ENCODE assay signal across 8 mouse cellular contexts in the genomic region with DNA sequence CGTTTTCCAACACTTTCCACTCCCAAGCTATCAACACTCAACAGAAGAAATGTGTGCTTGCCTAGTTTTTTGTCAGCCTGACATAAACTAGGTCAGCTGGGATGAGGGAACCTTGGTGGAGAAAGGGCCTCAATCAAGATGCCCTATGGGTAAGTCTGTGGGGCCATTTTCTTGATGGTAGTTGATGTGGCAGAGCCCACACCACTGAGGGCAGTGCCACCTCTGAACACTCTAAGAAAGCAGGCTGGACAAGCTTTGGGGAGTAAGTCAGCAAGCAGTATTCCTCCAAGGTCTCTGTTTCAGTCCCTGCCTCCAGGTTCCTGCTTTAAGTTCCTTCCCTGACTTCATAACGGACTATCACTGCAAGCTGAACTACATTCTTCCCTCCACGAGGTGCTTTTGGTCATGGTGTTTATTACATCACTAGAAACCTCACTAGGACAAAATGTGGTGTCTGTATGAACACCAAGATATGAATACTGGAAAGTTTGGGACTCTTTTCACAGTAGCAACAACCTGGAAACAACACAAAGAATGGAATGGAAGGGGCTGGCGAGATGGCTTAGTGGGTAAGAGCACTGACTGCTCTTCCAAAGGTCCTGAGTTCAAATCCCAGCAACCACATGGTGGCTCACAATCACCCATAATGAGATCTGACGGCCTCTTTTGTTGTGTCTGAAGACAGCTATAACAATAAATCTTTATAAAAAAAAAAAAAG. TPM values are rescaled to one million over a fixed set of nuclear protein-coding genes. Genes with fewer than 3 reads are reported as not detected.
DNase-seq lines count a peak whose midpoint lies in the region; ATAC-seq lines count a peak whose summit lies in the region.

No protein-coding gene starts in this region.

- peak overlapping the region; percentile 74 for H3K9ac ChIP-seq in lung, embryonic 15.5 days
- H3K9ac ChIP-seq in forebrain, embryonic 12.5 days: no peak overlapping the region
- peak overlapping the region; percentile 93 for H3K9ac ChIP-seq in limb, embryonic 13.5 days
- no peak overlapping the region for H3K9ac ChIP-seq in stomach, embryonic 14.5 days (replicated peaks; ENCODE audit: low read depth, low read length)

- DNase-seq in lung, postnatal 36 days: no peak
- DNase-seq in urinary bladder, postnatal 36 days (ENCODE audit: low spot score in 2 of 2): no peak
- no peak for DNase-seq in urinary bladder, postnatal 4 days (ENCODE audit: low spot score in 2 of 2)
- no peak for DNase-seq in kidney, postnatal 10 days

- H3K4me3 ChIP-seq in lung, embryonic 15.5 days: peak overlapping the region; percentile 71
- peak overlapping the region; percentile 81 for H3K4me3 ChIP-seq in forebrain, embryonic 12.5 days (replicated peaks)
- peak overlapping the region; percentile 76 for H3K4me3 ChIP-seq in limb, embryonic 13.5 days
- H3K4me3 ChIP-seq in stomach, embryonic 14.5 days (ENCODE audit: low read depth, low read length): peak overlapping the region; percentile 71

- no peak for ATAC-seq in lung, embryonic 15.5 days (ENCODE audit: borderline replicate concordance, extremely low read depth, low FRiP score, low TSS enrichment)
- no peak for ATAC-seq in forebrain, embryonic 12.5 days (ENCODE audit: low FRiP score)
- no peak for ATAC-seq in limb, embryonic 13.5 days (ENCODE audit: low FRiP score, low read depth)
- ATAC-seq in stomach, embryonic 14.5 days (ENCODE audit: insufficient number of reproducible peaks, insufficient read depth, low FRiP score, low read depth): no peak

- H3K27me3 ChIP-seq in lung, embryonic 15.5 days: no peaks in the 10 kb centered on the region
- no peaks in the 10 kb centered on the region for H3K27me3 ChIP-seq in forebrain, embryonic 12.5 days
- no peaks in the 10 kb centered on the region for H3K27me3 ChIP-seq in limb, embryonic 13.5 days
- no peaks in the 10 kb centered on the region for H3K27me3 ChIP-seq in stomach, embryonic 14.5 days (ENCODE audit: control insufficient read depth, insufficient read depth, low read length)

- peak overlapping the region; percentile 86 for H3K4me2 ChIP-seq in lung, embryonic 15.5 days
- peak overlapping the region; percentile 67 for H3K4me2 ChIP-seq in forebrain, embryonic 12.5 days
- H3K4me2 ChIP-seq in limb, embryonic 13.5 days (replicated peaks): peak overlapping the region; percentile 92
- H3K4me2 ChIP-seq in stomach, embryonic 14.5 days (replicated peaks; ENCODE audit: low read depth, low read length): peak overlapping the region; percentile 74

- H3K9me3 ChIP-seq in lung, embryonic 15.5 days: no peaks in the 10 kb centered on the region
- H3K9me3 ChIP-seq in forebrain, embryonic 12.5 days: no peaks in the 10 kb centered on the region
- H3K9me3 ChIP-seq in limb, embryonic 13.5 days: no peaks in the 10 kb centered on the region
- no peaks in the 10 kb centered on the region for H3K9me3 ChIP-seq in stomach, embryonic 14.5 days (ENCODE audit: control insufficient read depth, low read depth, low read length)

- H3K4me1 ChIP-seq in lung, embryonic 15.5 days: peaks cover 46% of the 10 kb centered on the region
- peaks cover 41% of the 10 kb centered on the region for H3K4me1 ChIP-seq in forebrain, embryonic 12.5 days
- H3K4me1 ChIP-seq in limb, embryonic 13.5 days: peaks cover 55% of the 10 kb centered on the region
- peaks cover 24% of the 10 kb centered on the region for H3K4me1 ChIP-seq in stomach, embryonic 14.5 days (ENCODE audit: control insufficient read depth, insufficient read depth, low read length)

- H3K27ac ChIP-seq in lung, embryonic 15.5 days: peak overlapping the region; percentile 99
- H3K27ac ChIP-seq in forebrain, embryonic 12.5 days: peak overlapping the region; percentile 97
- peak overlapping the region; percentile 99 for H3K27ac ChIP-seq in limb, embryonic 13.5 days
- peak overlapping the region; percentile 99 for H3K27ac ChIP-seq in stomach, embryonic 14.5 days (ENCODE audit: low read length)

- 61% methylated on average over 5 of the region's 5 CpGs for WGBS in lung, embryonic 15.5 days
- 86% methylated on average over 5 of the region's 5 CpGs for WGBS in forebrain, embryonic 12.5 days
- 77% methylated on average over 5 of the region's 5 CpGs for WGBS in limb, embryonic 13.5 days
- 66% methylated on average over 5 of the region's 5 CpGs for WGBS in stomach, embryonic 14.5 days

- H3K36me3 ChIP-seq in lung, embryonic 15.5 days: peaks cover 18% of the 10 kb centered on the region
- peaks cover 19% of the 10 kb centered on the region for H3K36me3 ChIP-seq in forebrain, embryonic 12.5 days (replicated peaks)
- H3K36me3 ChIP-seq in limb, embryonic 13.5 days: peaks cover 22% of the 10 kb centered on the region
- H3K36me3 ChIP-seq in stomach, embryonic 14.5 days (ENCODE audit: control insufficient read depth, insufficient read depth, low read length): peaks cover 20% of the 10 kb centered on the region

RNA-seq across cellular contexts. Expression of a gene that starts 0.7 kb away (rescaled TPM):
- polyA plus RNA-seq in lung, embryonic 15.5 days (2015; fragmentation: Nextera tagmentation; extraction: Ambion mirVana): 62.3 and 70.1 TPM in 2 replicates
- polyA plus RNA-seq in forebrain, embryonic 12.5 days (2016; fragmentation: Nextera tagmentation; extraction: Ambion mirVana): 57.4 and 72.6 TPM in 2 replicates
- polyA plus RNA-seq in limb, embryonic 13.5 days (2015; fragmentation: Nextera tagmentation; extraction: Ambion mirVana): 82.3 and 85.8 TPM in 2 replicates
- polyA plus RNA-seq in stomach, embryonic 14.5 days (2014; fragmentation: Nextera tagmentation; extraction: Ambion mirVana): 57.8 and 65.2 TPM in 2 replicates

RNA-seq across cellular contexts. Expression of a gene that starts 3.1 kb away (rescaled TPM):
- polyA plus RNA-seq in lung, embryonic 15.5 days (2015; fragmentation: Nextera tagmentation; extraction: Ambion mirVana): 12.1 and 12.8 TPM in 2 replicates
- polyA plus RNA-seq in forebrain, embryonic 12.5 days (2016; fragmentation: Nextera tagmentation; extraction: Ambion mirVana): 6.7 and 8.3 TPM in 2 replicates
- polyA plus RNA-seq in limb, embryonic 13.5 days (2015; fragmentation: Nextera tagmentation; extraction: Ambion mirVana): 28.3 and 31.6 TPM in 2 replicates
- polyA plus RNA-seq in stomach, embryonic 14.5 days (2014; fragmentation: Nextera tagmentation; extraction: Ambion mirVana): 20.1 and 22.1 TPM in 2 replicates

RNA-seq across cellular contexts. Expression of a gene that starts 22.5 kb away (rescaled TPM):
- polyA plus RNA-seq in lung, embryonic 15.5 days (2015; fragmentation: Nextera tagmentation; extraction: Ambion mirVana): 0.16 and 0.29 TPM in 2 replicates
- 0.40 and 0.42 TPM in 2 replicates for polyA plus RNA-seq in forebrain, embryonic 12.5 days (2016; fragmentation: Nextera tagmentation; extraction: Ambion mirVana)
- 0.46 and 0.50 TPM in 2 replicates for polyA plus RNA-seq in limb, embryonic 13.5 days (2015; fragmentation: Nextera tagmentation; extraction: Ambion mirVana)
- polyA plus RNA-seq in stomach, embryonic 14.5 days (2014; fragmentation: Nextera tagmentation; extraction: Ambion mirVana): 0.32 and 0.66 TPM in 2 replicates

RNA-seq across cellular contexts. Expression of a gene that starts 34.9 kb away (rescaled TPM):
- 4.3 and 5.1 TPM in 2 replicates for polyA plus RNA-seq in lung, embryonic 15.5 days (2015; fragmentation: Nextera tagmentation; extraction: Ambion mirVana)
- 9.0 and 10.3 TPM in 2 replicates for polyA plus RNA-seq in forebrain, embryonic 12.5 days (2016; fragmentation: Nextera tagmentation; extraction: Ambion mirVana)
- 6.7 TPM in 2 replicates for polyA plus RNA-seq in limb, embryonic 13.5 days (2015; fragmentation: Nextera tagmentation; extraction: Ambion mirVana)
- polyA plus RNA-seq in stomach, embryonic 14.5 days (2014; fragmentation: Nextera tagmentation; extraction: Ambion mirVana): 3.9 and 6.2 TPM in 2 replicates

Comparison
In these comparisons a context has a peak if more than half of its experiments do, and no peak if none do; other contexts are left out.
1. H3K9ac ChIP-seq: peak in lung, embryonic 15.5 days (single experiment) and limb, embryonic 13.5 days (single experiment); none in forebrain, embryonic 12.5 days (single experiment) and stomach, embryonic 14.5 days (single experiment).
2. Peak in every context shown above with its lines, with median percentiles within 50 percentile points of each other: H3K27ac ChIP-seq, H3K4me2 ChIP-seq and H3K4me3 ChIP-seq.